Comparison of ENCODE assay signal across 9 mouse cellular contexts in genomic region chr11:5836126-5836525, GRCm38 (mm10). TPM values are rescaled to one million over a fixed set of nuclear protein-coding genes. Genes with fewer than 3 reads are reported as not detected.
DNase-seq lines count a peak whose midpoint lies in the region; ATAC-seq and TF ChIP-seq lines count a peak whose summit lies in the region.
"Had no signal": no experiment of that assay in that cellular context is flagged by ENCODE, and none has a peak within 500 bp of the region (broad histone marks: within the 10 kb centered on the region; RNA-seq: fewer than 3 reads in every experiment).

No protein-coding gene starts in this region.

- H3K27ac ChIP-seq in hindbrain, embryonic 10.5 days, result no peak overlapping the region
- H3K27ac ChIP-seq in hindbrain, embryonic 13.5 days, result no peak overlapping the region
- no peak overlapping the region for H3K27ac ChIP-seq in thymus, adult 2 months (ENCODE audit: control insufficient read depth, insufficient read depth, low read length)
- H3K27ac ChIP-seq: limb, embryonic 12.5 days had no signal

- peak; percentile 15 for DNase-seq in hindbrain, embryonic 10.5 days (ENCODE audit: low spot score)
- no peak for DNase-seq in thymus, adult 2 months
- no peak for DNase-seq in thymus, postnatal 0 days (ENCODE audit: low spot score)
- peak; percentile 21 for DNase-seq in embryo, embryonic 10.5 days (ENCODE audit: low spot score)
- peak; percentile 51 for DNase-seq in thymus, postnatal 4 days

- ATAC-seq in hindbrain, embryonic 13.5 days (ENCODE audit: low FRiP score), result no peak
- ATAC-seq in granulocyte monocyte progenitor cell, adult 5-6 weeks (replicated peaks; ENCODE audit: poor library complexity, severe bottlenecking), result no peak
- no peak for ATAC-seq in frontal cortex, adult (ENCODE audit: low TSS enrichment)

- no peak overlapping the region for H3K4me2 ChIP-seq in hindbrain, embryonic 13.5 days

- no peak for TF ChIP-seq POLR2A in thymus, adult 2 months (IDR thresholded peaks at IDR 0.05; ENCODE audit: control insufficient read depth, extremely low read depth, insufficient read depth, low read length, poor library complexity)

- H3K9me3 ChIP-seq in hindbrain, embryonic 10.5 days, result no peaks in the 10 kb centered on the region
- H3K9me3 ChIP-seq in hindbrain, embryonic 13.5 days, result no peaks in the 10 kb centered on the region
- H3K9me3 ChIP-seq: limb, embryonic 12.5 days had no signal

- 50% methylated on average over 1 of the region's 1 CpGs for WGBS in hindbrain, embryonic 10.5 days
- WGBS in hindbrain, embryonic 13.5 days, result 76% methylated on average over 1 of the region's 1 CpGs
- 67% methylated on average over 1 of the region's 1 CpGs for WGBS in thymus, adult 2 months

- peak; percentile 38; the same call in 1 of the 2 replicates for TF ChIP-seq CTCF in thymus, adult 2 months (IDR thresholded peaks at IDR 0.05; ENCODE audit: borderline replicate concordance, control insufficient read depth, extremely low read depth, insufficient read depth, low read length, poor library complexity)

- H3K9ac ChIP-seq in hindbrain, embryonic 13.5 days, result no peak overlapping the region
- H3K9ac ChIP-seq: limb, embryonic 12.5 days had no signal

- H3K27me3 ChIP-seq in hindbrain, embryonic 10.5 days (ENCODE audit: insufficient read depth, poor library complexity, severe bottlenecking), result no peaks in the 10 kb centered on the region
- no peaks in the 10 kb centered on the region for H3K27me3 ChIP-seq in hindbrain, embryonic 13.5 days
- H3K27me3 ChIP-seq in thymus, adult 2 months (ENCODE audit: control insufficient read depth, insufficient read depth, low read length), result no peaks in the 10 kb centered on the region
- H3K27me3 ChIP-seq: limb, embryonic 12.5 days had no signal

- peaks cover 15% of the 10 kb centered on the region for H3K4me1 ChIP-seq in hindbrain, embryonic 10.5 days (replicated peaks)
- peaks cover 16% of the 10 kb centered on the region for H3K4me1 ChIP-seq in hindbrain, embryonic 13.5 days (replicated peaks)
- peaks cover 13% of the 10 kb centered on the region for H3K4me1 ChIP-seq in thymus, adult 2 months (replicated peaks; ENCODE audit: control insufficient read depth, insufficient read depth, low read length)

- H3K4me3 ChIP-seq in hindbrain, embryonic 10.5 days, result no peak overlapping the region
- H3K4me3 ChIP-seq in hindbrain, embryonic 13.5 days, result no peak overlapping the region
- no peak overlapping the region for H3K4me3 ChIP-seq in thymus, adult 2 months (ENCODE audit: control insufficient read depth, insufficient read depth, low read length)
- H3K4me3 ChIP-seq: limb, embryonic 12.5 days had no signal

- peaks cover 40% of the 10 kb centered on the region for H3K36me3 ChIP-seq in hindbrain, embryonic 10.5 days
- peaks cover 21% of the 10 kb centered on the region for H3K36me3 ChIP-seq in hindbrain, embryonic 13.5 days
- H3K36me3 ChIP-seq in thymus, adult 2 months (ENCODE audit: control insufficient read depth, insufficient read depth, low read length), result no peaks in the 10 kb centered on the region

RNA-seq across cellular contexts. Expression of gene Polm, which starts 1.7 kb away (rescaled TPM):
- 9.5 and 10.3 TPM in 2 replicates for polyA plus RNA-seq in hindbrain, embryonic 10.5 days (2016; fragmentation: Nextera tagmentation; extraction: Ambion mirVana)
- polyA plus RNA-seq in hindbrain, embryonic 13.5 days (2015; fragmentation: Nextera tagmentation; extraction: Ambion mirVana), result 5.3 and 6.6 TPM in 2 replicates
- polyA plus RNA-seq in thymus, adult 2 months (2012; rRNA removed), result 56.8 and 63.9 TPM in 2 replicates
- 8.7 and 9.5 TPM in 2 replicates for polyA plus RNA-seq in thymus, postnatal 0 days (2015; fragmentation: Nextera tagmentation; extraction: Ambion mirVana)
- 0.73 and 2.3 TPM in 2 replicates for total RNA-seq in granulocyte monocyte progenitor cell, adult 5-6 weeks (2014; fragmentation: Nextera tagmentation)
- total RNA-seq in granulocyte monocyte progenitor cell, adult 5-6 weeks (2017), result 0.26 TPM in 1 of 2 replicates, not detected in the other

RNA-seq across cellular contexts. Expression of gene Aebp1, which starts 25.6 kb away (rescaled TPM):
- polyA plus RNA-seq in hindbrain, embryonic 10.5 days (2016; fragmentation: Nextera tagmentation; extraction: Ambion mirVana), result 12.5 and 24.3 TPM in 2 replicates
- 21.9 and 24.5 TPM in 2 replicates for polyA plus RNA-seq in hindbrain, embryonic 13.5 days (2015; fragmentation: Nextera tagmentation; extraction: Ambion mirVana)
- 18.5 and 22.9 TPM in 2 replicates for polyA plus RNA-seq in thymus, adult 2 months (2012; rRNA removed)
- polyA plus RNA-seq in thymus, postnatal 0 days (2015; fragmentation: Nextera tagmentation; extraction: Ambion mirVana), result 4.3 and 4.6 TPM in 2 replicates
- not detected in 2 replicates for total RNA-seq in granulocyte monocyte progenitor cell, adult 5-6 weeks (2014; fragmentation: Nextera tagmentation)
- not detected in 2 replicates for total RNA-seq in granulocyte monocyte progenitor cell, adult 5-6 weeks (2017)

RNA-seq across cellular contexts. Expression of gene Pgam2, which starts 32.6 kb away (rescaled TPM):
- 5.7 and 6.5 TPM in 2 replicates for polyA plus RNA-seq in hindbrain, embryonic 10.5 days (2016; fragmentation: Nextera tagmentation; extraction: Ambion mirVana)
- 3.4 and 4.3 TPM in 2 replicates for polyA plus RNA-seq in hindbrain, embryonic 13.5 days (2015; fragmentation: Nextera tagmentation; extraction: Ambion mirVana)
- polyA plus RNA-seq in thymus, adult 2 months (2012; rRNA removed), result 11.1 and 38.2 TPM in 2 replicates
- 29.5 and 35.8 TPM in 2 replicates for polyA plus RNA-seq in thymus, postnatal 0 days (2015; fragmentation: Nextera tagmentation; extraction: Ambion mirVana)
- not detected in 2 replicates for total RNA-seq in granulocyte monocyte progenitor cell, adult 5-6 weeks (2014; fragmentation: Nextera tagmentation)
- not detected in 2 replicates for total RNA-seq in granulocyte monocyte progenitor cell, adult 5-6 weeks (2017)

RNA-seq across cellular contexts. Expression of gene Pold2, which starts 42.0 kb away (rescaled TPM):
- polyA plus RNA-seq in hindbrain, embryonic 10.5 days (2016; fragmentation: Nextera tagmentation; extraction: Ambion mirVana), result 137 and 152 TPM in 2 replicates
- 54.3 and 57.0 TPM in 2 replicates for polyA plus RNA-seq in hindbrain, embryonic 13.5 days (2015; fragmentation: Nextera tagmentation; extraction: Ambion mirVana)
- polyA plus RNA-seq in thymus, adult 2 months (2012; rRNA removed), result 309 and 345 TPM in 2 replicates
- polyA plus RNA-seq in thymus, postnatal 0 days (2015; fragmentation: Nextera tagmentation; extraction: Ambion mirVana), result 97.0 and 118 TPM in 2 replicates
- 84.1 and 88.5 TPM in 2 replicates for total RNA-seq in granulocyte monocyte progenitor cell, adult 5-6 weeks (2014; fragmentation: Nextera tagmentation)
- 55.8 and 95.4 TPM in 2 replicates for total RNA-seq in granulocyte monocyte progenitor cell, adult 5-6 weeks (2017)

RNA-seq across cellular contexts. Expression of gene Dbnl, which starts 47.8 kb away (rescaled TPM):
- 140 and 160 TPM in 2 replicates for polyA plus RNA-seq in hindbrain, embryonic 10.5 days (2016; fragmentation: Nextera tagmentation; extraction: Ambion mirVana)
- 142 and 149 TPM in 2 replicates for polyA plus RNA-seq in hindbrain, embryonic 13.5 days (2015; fragmentation: Nextera tagmentation; extraction: Ambion mirVana)
- 121 and 136 TPM in 2 replicates for polyA plus RNA-seq in thymus, adult 2 months (2012; rRNA removed)
- 134 and 147 TPM in 2 replicates for polyA plus RNA-seq in thymus, postnatal 0 days (2015; fragmentation: Nextera tagmentation; extraction: Ambion mirVana)
- 56.5 and 61.6 TPM in 2 replicates for total RNA-seq in granulocyte monocyte progenitor cell, adult 5-6 weeks (2014; fragmentation: Nextera tagmentation)
- 73.3 and 89.1 TPM in 2 replicates for total RNA-seq in granulocyte monocyte progenitor cell, adult 5-6 weeks (2017)

Comparison
In these comparisons a context has a peak if more than half of its experiments do, and no peak if none do; other contexts are left out.
1. DNase-seq: peak in hindbrain, embryonic 10.5 days (single experiment), embryo, embryonic 10.5 days (single experiment) and thymus, postnatal 4 days (single experiment); none in thymus, adult 2 months (single experiment) and thymus, postnatal 0 days (single experiment).